Mouse (Mus musculus) spleen, adult 2 months (tissue): ENCODE data around the gene Gm5134. TPM values are rescaled to one million over a fixed set of nuclear protein-coding genes. Genes with fewer than 3 reads are reported as not detected.

Source experiments
- DNase-seq, 2 experiments: peaks; one replicate each; pipeline versions ENCODE4 v3.0.0 to v3.0.0-alpha.2; 2012 to 2021; ENCODE audit warnings: low spot score in 2 of 2, low read depth in 1 of 2
- H3K27ac ChIP-seq: fragments of 200-500 bp; 2 replicates; pipeline ENCODE4 v1.5.1; 2012; ENCODE audit warnings: low read length, inconsistent platforms; ENCODE audit not compliant: insufficient read depth
- H3K27me3 ChIP-seq: fragments of 200-500 bp; 2 replicates; pipeline ENCODE4 v1.6.1; 2012; ENCODE audit warnings: mild to moderate bottlenecking, moderate library complexity, low read length, inconsistent platforms; ENCODE audit not compliant: control insufficient read depth, insufficient read depth
- H3K36me3 ChIP-seq: fragments of 200-500 bp; 2 replicates; pipeline ENCODE4 v1.6.1; 2012; ENCODE audit warnings: mild to moderate bottlenecking, low read length, inconsistent platforms; ENCODE audit not compliant: control insufficient read depth, insufficient read depth
- H3K4me1 ChIP-seq: fragments of 200-500 bp; 2 replicates; pipeline ENCODE4 v1.6.1; 2011; ENCODE audit warnings: inconsistent platforms; ENCODE audit not compliant: control insufficient read depth, insufficient read depth, insufficient read length
- H3K4me3 ChIP-seq: fragments of 200-500 bp; 2 replicates; pipeline ENCODE4 v1.5.1; 2011; ENCODE audit warnings: mild to moderate bottlenecking, inconsistent platforms; ENCODE audit not compliant: insufficient read depth, insufficient read length; ENCODE audit errors: extremely low read depth
- CTCF ChIP-seq: fragments of 200-500 bp; IDR thresholded peaks from 2 replicates; pipeline ENCODE4 v1.5.1; 2011; ENCODE audit warnings: mild to moderate bottlenecking, inconsistent platforms; ENCODE audit not compliant: insufficient read depth, insufficient read length, insufficient replicate concordance; ENCODE audit errors: extremely low read depth
- POLR2A ChIP-seq: fragments of 200-500 bp; IDR thresholded peaks from 2 replicates; pipeline ENCODE4 v1.6.1; 2011; ENCODE audit warnings: low read depth, low read length, inconsistent platforms
- WGBS: fragments of 180-500 bp; shearing (Covaris S2); methylation state at CpG from one replicate; pipeline ENCODE4 v1.1.7; 2018; 5-methylcytosine and 5-hydroxymethylcytosine counted together
- polyA plus RNA-seq: library from polyadenylated mRNA; depleted of rRNA; stranded (reverse); fragments of >200 nt; gene quantifications from 2 replicates; pipeline ENCODE4 v1.2.3, GENCODE M21; 2012

Gene Gm5134
- polyA plus RNA-seq, 1 experiment, result 1.2 TPM

- peak; percentile 13; the same call in 1 of the 2 replicates for TF ChIP-seq CTCF
- TF ChIP-seq POLR2A, result no peak
- no peaks in the 10 kb centered on the region for H3K27me3 ChIP-seq
- H3K4me1 ChIP-seq, result peaks cover 8% of the 10 kb centered on the region; the same call in 1 of the 2 replicates
- H3K4me3 ChIP-seq, result peak overlapping the region; percentile 48; the same call in 1 of the 2 replicates
- peak overlapping the region; percentile 1; the same call in 1 of the 2 replicates for H3K27ac ChIP-seq
- WGBS, result 2% methylated on average over 13 of the region's 13 CpGs
- DNase-seq, result peak in 1 of 2 experiments; percentile 61
- no peaks in the 10 kb centered on the region for H3K36me3 ChIP-seq
These were observed 2.8 kb upstream of the Gm5134 start for GRCm38 (mm10) chr10:75951424-75952050.

GRCm38 (mm10) chr10:75973846-75974245 is 19.5 kb downstream of the Gm5134 start:
- WGBS, result 93% methylated on average over 10 of the region's 10 CpGs
- TF ChIP-seq CTCF (no peak), POLR2A (no peak)
- Histone ChIP-seq H3K36me3 (no peaks in the 10 kb centered on the region), H3K27me3 (no peaks in the 10 kb centered on the region), H3K4me3 (no peak overlapping the region), H3K4me1 (peaks cover 7% of the 10 kb centered on the region), H3K27ac (no peak overlapping the region)
- no peak for DNase-seq

- no peak overlapping the region for H3K4me3 ChIP-seq
- no peaks in the 10 kb centered on the region for H3K27me3 ChIP-seq
- peaks cover 7% of the 10 kb centered on the region for H3K4me1 ChIP-seq
- H3K36me3 ChIP-seq, result no peaks in the 10 kb centered on the region
- DNase-seq, result peak in 1 of 2 experiments; percentile 14
- TF ChIP-seq POLR2A (no peak), CTCF (no peak; the same call in 1 of the 2 replicates)
- 65% methylated on average over 5 of the region's 5 CpGs for WGBS
- H3K27ac ChIP-seq, result no peak overlapping the region
These were observed 20.9 kb downstream of the Gm5134 start for GRCm38 (mm10) chr10:75975216-75975615.

- H3K27me3 ChIP-seq, result no peaks in the 10 kb centered on the region
- TF ChIP-seq CTCF, result no peak
- no peak overlapping the region for H3K27ac ChIP-seq
- 16% methylated on average over 10 of the region's 10 CpGs for WGBS
- DNase-seq, result peak in 1 of 2 experiments; percentile 9
- no peaks in the 10 kb centered on the region for H3K36me3 ChIP-seq
- no peak overlapping the region for H3K4me3 ChIP-seq
- peaks cover 7% of the 10 kb centered on the region for H3K4me1 ChIP-seq
These were observed 24.0 kb downstream of the Gm5134 start for GRCm38 (mm10) chr10:75978119-75978834.

GRCm38 (mm10) chr10:75978835-75979157 is 24.5 kb downstream of the Gm5134 start:
- peaks cover 7% of the 10 kb centered on the region for H3K4me1 ChIP-seq
- no peak for DNase-seq
- H3K27me3 ChIP-seq, result no peaks in the 10 kb centered on the region
- H3K36me3 ChIP-seq, result no peaks in the 10 kb centered on the region
- no peak overlapping the region for H3K4me3 ChIP-seq
- TF ChIP-seq POLR2A (no peak), CTCF (no peak)
- WGBS, result 73% methylated on average over 5 of the region's 5 CpGs
- H3K27ac ChIP-seq, result no peak overlapping the region

- TF ChIP-seq CTCF, result no peak
- TF ChIP-seq POLR2A, result no peak
- Histone ChIP-seq H3K4me1 (peaks cover 7% of the 10 kb centered on the region), H3K27me3 (no peaks in the 10 kb centered on the region), H3K27ac (no peak overlapping the region), H3K4me3 (no peak overlapping the region), H3K36me3 (no peaks in the 10 kb centered on the region)
- DNase-seq, result no peak
- 86% methylated on average over 3 of the region's 3 CpGs for WGBS
These were observed 25.1 kb downstream of the Gm5134 start for GRCm38 (mm10) chr10:75979432-75979831.

GRCm38 (mm10) chr10:75990430-75991042 is 36.2 kb downstream of the Gm5134 start:
- WGBS, result 62% methylated on average over 4 of the region's 4 CpGs
- no peaks in the 10 kb centered on the region for H3K36me3 ChIP-seq
- TF ChIP-seq POLR2A, result no peak
- no peak for TF ChIP-seq CTCF
- H3K27ac ChIP-seq, result no peak overlapping the region
- no peak overlapping the region for H3K4me3 ChIP-seq
- no peaks in the 10 kb centered on the region for H3K4me1 ChIP-seq
- no peaks in the 10 kb centered on the region for H3K27me3 ChIP-seq
- no peak for DNase-seq
